Mouse (Mus musculus): ENCODE measurements around the gene Nckap5.

Gene Nckap5

DNA sequence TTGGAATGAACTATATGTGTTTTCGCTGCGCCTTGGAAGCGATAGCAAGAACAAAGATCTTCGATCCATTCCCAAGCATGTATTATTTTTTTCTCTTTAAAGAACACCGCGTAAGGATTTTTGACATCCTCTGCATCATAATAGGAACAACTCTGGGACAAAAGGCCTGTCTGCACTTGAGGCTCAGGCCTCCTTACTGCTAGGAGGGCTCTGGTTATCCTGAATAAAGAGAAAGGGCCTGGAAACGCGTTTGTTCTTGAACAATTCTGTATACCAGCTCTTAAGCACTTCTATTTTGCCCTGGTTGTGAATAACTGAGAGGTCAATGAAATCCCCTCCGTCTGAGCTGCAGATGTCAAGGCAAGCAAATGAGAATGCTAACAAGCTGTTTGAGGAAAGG, 937.4 kb downstream of the Nckap5 start:
- no peak for DNase-seq (ENCODE audit: low spot score in 2 of 2)

- no peak for DNase-seq (ENCODE audit: low spot score in 2 of 2)
These were observed 960.5 kb downstream of the Nckap5 start for GRCm38 (mm10) chr1:125870056-125870455.

Data from frontal cortex, postnatal 10 days (tissue).